Mouse (Mus musculus): ENCODE results near the gene Stx8. TPM values are rescaled to one million over a fixed set of nuclear protein-coding genes. Genes with fewer than 3 reads are reported as not detected.

Stx8 gene
- polyA plus RNA-seq, 1 experiment: 60.8 TPM

- H3K4me1 ChIP-seq (ENCODE audit: control insufficient read depth, insufficient read depth, insufficient read length, low read length): no peaks in the 10 kb centered on the region
- H3K27ac ChIP-seq (replicated peaks; ENCODE audit: low read depth, low read length): no peak overlapping the region
- no peak overlapping the region for H3K4me3 ChIP-seq (ENCODE audit: insufficient read depth, low read depth, low read length)
Measured at GRCm38 (mm10) chr11:68233469-68233965, 267.5 kb downstream of the Stx8 start.

GRCm38 (mm10) chr11:68239756-68240155 is 273.8 kb downstream of the Stx8 start:
- no peak overlapping the region for H3K4me3 ChIP-seq (ENCODE audit: insufficient read depth, low read depth, low read length)
- H3K4me1 ChIP-seq (ENCODE audit: control insufficient read depth, insufficient read depth, insufficient read length, low read length): no peaks in the 10 kb centered on the region
- no peak overlapping the region for H3K27ac ChIP-seq (replicated peaks; ENCODE audit: low read depth, low read length)

GRCm38 (mm10) chr11:68244254-68244991 is 278.4 kb downstream of the Stx8 start:
- Histone ChIP-seq H3K27ac (replicated peaks; ENCODE audit: low read depth, low read length) (no peak overlapping the region), H3K4me1 (ENCODE audit: control insufficient read depth, insufficient read depth, insufficient read length, low read length) (no peaks in the 10 kb centered on the region), H3K4me3 (ENCODE audit: insufficient read depth, low read depth, low read length) (no peak overlapping the region)

GRCm38 (mm10) chr11:68244992-68245261 is 278.9 kb downstream of the Stx8 start:
- Histone ChIP-seq H3K4me1 (ENCODE audit: control insufficient read depth, insufficient read depth, insufficient read length, low read length) (no peaks in the 10 kb centered on the region), H3K4me3 (ENCODE audit: insufficient read depth, low read depth, low read length) (no peak overlapping the region), H3K27ac (replicated peaks; ENCODE audit: low read depth, low read length) (no peak overlapping the region)

GRCm38 (mm10) chr11:68247897-68248296 is 281.9 kb downstream of the Stx8 start:
- no peak overlapping the region for H3K4me3 ChIP-seq (ENCODE audit: insufficient read depth, low read depth, low read length)
- H3K4me1 ChIP-seq (ENCODE audit: control insufficient read depth, insufficient read depth, insufficient read length, low read length): no peaks in the 10 kb centered on the region
- no peak overlapping the region for H3K27ac ChIP-seq (replicated peaks; ENCODE audit: low read depth, low read length)

GRCm38 (mm10) chr11:68250106-68250505 is 284.1 kb downstream of the Stx8 start:
- Histone ChIP-seq H3K4me1 (ENCODE audit: control insufficient read depth, insufficient read depth, insufficient read length, low read length) (peaks cover 8% of the 10 kb centered on the region; the same call in 1 of the 2 replicates), H3K27ac (replicated peaks; ENCODE audit: low read depth, low read length) (no peak overlapping the region), H3K4me3 (ENCODE audit: insufficient read depth, low read depth, low read length) (no peak overlapping the region)

GRCm38 (mm10) chr11:68253531-68253930 is 287.5 kb downstream of the Stx8 start:
- Histone ChIP-seq H3K27ac (replicated peaks; ENCODE audit: low read depth, low read length) (no peak overlapping the region), H3K4me3 (ENCODE audit: insufficient read depth, low read depth, low read length) (no peak overlapping the region), H3K4me1 (ENCODE audit: control insufficient read depth, insufficient read depth, insufficient read length, low read length) (peaks cover 8% of the 10 kb centered on the region; the same call in 1 of the 2 replicates)

Other genes with a start within 250 kb of the Stx8 start
- gene Glp2r, start 195.0 kb upstream of the Stx8 start, polyA plus RNA-seq (2012; ENCODE audit: insufficient read depth, insufficient read length, missing spikeins): not detected in 2 replicates
- not detected in 2 replicates for gene Gsg1l2, start 191.6 kb upstream of the Stx8 start, polyA plus RNA-seq (2012; ENCODE audit: insufficient read depth, insufficient read length, missing spikeins)
- 7.0 and 19.4 TPM in 2 replicates for gene Dhrs7c, start 168.0 kb upstream of the Stx8 start, polyA plus RNA-seq (2012; ENCODE audit: insufficient read depth, insufficient read length, missing spikeins)
- 0.32 and 0.96 TPM in 2 replicates for gene Usp43, start 44.0 kb upstream of the Stx8 start, polyA plus RNA-seq (2012; ENCODE audit: insufficient read depth, insufficient read length, missing spikeins)
- not detected in 2 replicates for gene Cfap52, start 542 bp upstream of the Stx8 start, polyA plus RNA-seq (2012; ENCODE audit: insufficient read depth, insufficient read length, missing spikeins)

All from brown adipose tissue, adult 24 weeks (tissue).